Mouse (Mus musculus) heart, embryonic 10.5 days (tissue): ENCODE results near the gene Erbb3. TPM values are rescaled to one million over a fixed set of nuclear protein-coding genes. Genes with fewer than 3 reads are reported as not detected.
A peak's percentile ranks its signal among the peaks of the same experiment; 100 is the strongest.

ENCODE experiments used
- DNase-seq: peaks from one replicate; pipeline ENCODE4 v3.0.0-alpha.2; 2017; ENCODE audit warnings: low spot score
- H3K27ac ChIP-seq: fragments of 300-500 bp; sonication (generic); 2 replicates; pipeline ENCODE4 v1.5.1; 2016; ENCODE audit warnings: mild to moderate bottlenecking
- H3K27me3 ChIP-seq: fragments of 300-500 bp; sonication (generic); 2 replicates; pipeline ENCODE4 v1.6.1; 2016; ENCODE audit warnings: mild to moderate bottlenecking; ENCODE audit not compliant: poor library complexity, insufficient read depth, severe bottlenecking
- H3K36me3 ChIP-seq: fragments of 300-500 bp; sonication (generic); 2 replicates; pipeline ENCODE4 v1.6.1; 2016; ENCODE audit warnings: mild to moderate bottlenecking, moderate library complexity
- H3K4me1 ChIP-seq: fragments of 300-500 bp; sonication (generic); 2 replicates; pipeline ENCODE4 v1.6.1; 2016; ENCODE audit warnings: mild to moderate bottlenecking
- H3K4me3 ChIP-seq: fragments of 300-500 bp; sonication (generic); 2 replicates; pipeline ENCODE4 v1.5.1; 2016; ENCODE audit warnings: mild to moderate bottlenecking, moderate library complexity
- H3K9me3 ChIP-seq: fragments of 300-500 bp; sonication (generic); 2 replicates; pipeline ENCODE4 v1.6.1; 2016; ENCODE audit warnings: mild to moderate bottlenecking, moderate library complexity
- WGBS: fragments of 180-500 bp; shearing (Covaris S2); methylation state at CpG from one replicate; pipeline ENCODE4 v1.1.7; 2016; 5-methylcytosine and 5-hydroxymethylcytosine counted together
- microRNA-seq: library from miRNA; unstranded; fragments of <30 nt; microRNA quantifications from one replicate; pipeline ENCODE4, GENCODE M21; 2017
- polyA plus RNA-seq: library from polyadenylated mRNA; unstranded; fragments of >200 nt; fragmentation: Nextera tagmentation; extraction: Ambion mirVana; gene quantifications from 2 replicates; pipeline ENCODE4 v1.2.1, GENCODE M21; 2016

The Erbb3 gene
- polyA plus RNA-seq, 1 experiment from 2014 or later, result 7.4 TPM

DNA sequence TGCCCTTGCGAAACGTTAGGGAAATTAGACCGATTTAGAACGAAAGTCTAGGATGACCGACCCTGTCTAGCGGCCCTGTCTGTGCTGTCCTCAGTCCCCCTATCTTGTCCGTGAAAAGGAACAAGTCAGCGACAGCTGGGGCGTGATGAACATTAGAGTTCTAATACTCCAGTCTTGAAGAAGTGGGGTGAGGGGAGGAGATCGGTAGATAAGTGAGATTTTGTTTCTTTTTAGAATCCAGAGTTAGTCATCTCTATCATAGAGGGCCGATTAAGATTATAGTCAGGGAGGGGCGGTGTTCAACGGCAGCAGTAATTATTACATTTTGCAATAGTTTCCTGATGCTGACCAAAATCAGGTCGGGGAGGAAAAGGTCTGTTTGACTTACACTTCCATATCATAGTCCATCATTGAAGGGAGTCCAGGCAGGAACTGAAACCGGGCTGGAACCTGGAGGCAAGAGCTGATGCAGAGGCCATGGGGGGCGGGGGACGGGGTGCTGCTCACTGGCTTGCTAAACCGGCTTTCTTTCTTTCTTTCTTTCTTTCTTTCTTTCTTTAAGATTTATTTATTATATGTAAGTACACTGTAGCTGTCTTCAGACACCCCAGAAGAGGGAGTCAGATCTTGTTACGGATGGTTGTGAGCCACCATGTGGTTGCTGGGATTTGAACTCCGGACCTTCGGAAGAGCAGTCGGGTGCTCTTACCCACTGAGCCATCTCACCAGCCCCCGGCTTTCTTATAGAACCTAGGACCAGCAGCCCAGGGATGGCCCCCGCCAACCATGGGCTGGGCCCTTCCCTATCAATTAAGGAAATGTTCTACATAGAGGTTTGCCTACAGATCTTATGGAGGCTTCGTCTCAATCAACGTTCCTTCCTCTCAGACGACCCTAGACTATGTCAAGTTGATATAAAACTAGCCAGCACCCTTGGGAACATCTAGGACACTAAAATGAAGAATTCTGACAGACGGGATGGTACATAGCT lies 62.8 kb downstream of the Erbb3 start:
- H3K27ac ChIP-seq, result peak overlapping the region; percentile 86; the same call in 1 of the 2 replicates
- H3K36me3 ChIP-seq, result peaks cover 8% of the 10 kb centered on the region
- DNase-seq, result no peak
- peaks cover 34% of the 10 kb centered on the region for H3K27me3 ChIP-seq
- peaks cover 25% of the 10 kb centered on the region for H3K4me1 ChIP-seq
- WGBS, result 28% methylated on average over 28 of the region's 28 CpGs
- peak overlapping the region; percentile 82 for H3K4me3 ChIP-seq
- H3K9me3 ChIP-seq, result no peaks in the 10 kb centered on the region

DNA sequence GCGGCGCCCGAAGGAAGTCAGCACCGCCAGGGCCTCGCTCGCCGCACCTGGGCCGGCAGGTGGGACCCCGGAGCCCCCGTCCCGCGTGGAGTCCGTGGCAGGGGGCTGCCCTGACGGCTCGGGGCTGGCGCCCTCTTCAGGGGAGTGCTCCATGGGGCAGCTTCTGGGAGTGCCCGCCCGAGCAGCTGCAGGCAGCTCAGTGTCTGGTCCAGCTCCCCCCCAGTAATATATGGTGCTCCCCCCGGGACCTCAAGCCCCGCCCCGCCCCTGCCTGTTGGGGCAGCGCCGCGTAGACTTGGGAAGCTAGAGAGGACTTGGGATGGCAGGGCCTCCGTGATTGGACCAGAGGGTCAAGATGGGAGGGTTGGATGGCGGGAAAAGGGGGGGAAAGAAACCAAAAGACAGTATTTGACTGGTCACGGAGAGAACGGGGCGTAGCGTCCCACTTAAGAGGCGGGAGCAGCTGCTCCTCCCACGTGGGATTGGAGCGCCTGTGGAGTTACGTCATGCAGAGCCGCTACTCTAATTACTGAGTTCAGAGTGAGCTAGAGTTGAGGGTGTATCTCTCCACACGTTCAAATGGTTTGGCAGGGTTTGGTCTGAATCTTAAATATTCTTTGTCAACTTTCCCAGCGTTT lies 63.7 kb downstream of the Erbb3 start, which contains the start of gene Esyt1:
TSS of gene Esyt1 (minus strand) at position 201 of the 638 bp plus-strand sequence.
- no peaks in the 10 kb centered on the region for H3K9me3 ChIP-seq
- H3K27me3 ChIP-seq, result peaks cover 42% of the 10 kb centered on the region
- peak within 1 kb of the TSS; percentile 86 for H3K27ac ChIP-seq
- H3K4me1 ChIP-seq, result peaks cover 25% of the 10 kb centered on the region
- peak; percentile 99 for DNase-seq
- peaks cover 16% of the 10 kb centered on the region for H3K36me3 ChIP-seq
- H3K4me3 ChIP-seq, result peak within 1 kb of the TSS; percentile 82
- under 1% methylated on average over 37 of the region's 37 CpGs for WGBS

GRCm38 (mm10) chr10:128524732-128525662 lies 64.5 kb downstream of the Erbb3 start:
- peak; percentile 85 for DNase-seq
- Histone ChIP-seq H3K36me3 (peaks cover 24% of the 10 kb centered on the region), H3K27ac (peak overlapping the region; percentile 86), H3K27me3 (peaks cover 50% of the 10 kb centered on the region), H3K4me3 (peak overlapping the region; percentile 82), H3K9me3 (no peaks in the 10 kb centered on the region), H3K4me1 (peaks cover 25% of the 10 kb centered on the region)
- under 1% methylated on average over 58 of the region's 58 CpGs for WGBS

DNA sequence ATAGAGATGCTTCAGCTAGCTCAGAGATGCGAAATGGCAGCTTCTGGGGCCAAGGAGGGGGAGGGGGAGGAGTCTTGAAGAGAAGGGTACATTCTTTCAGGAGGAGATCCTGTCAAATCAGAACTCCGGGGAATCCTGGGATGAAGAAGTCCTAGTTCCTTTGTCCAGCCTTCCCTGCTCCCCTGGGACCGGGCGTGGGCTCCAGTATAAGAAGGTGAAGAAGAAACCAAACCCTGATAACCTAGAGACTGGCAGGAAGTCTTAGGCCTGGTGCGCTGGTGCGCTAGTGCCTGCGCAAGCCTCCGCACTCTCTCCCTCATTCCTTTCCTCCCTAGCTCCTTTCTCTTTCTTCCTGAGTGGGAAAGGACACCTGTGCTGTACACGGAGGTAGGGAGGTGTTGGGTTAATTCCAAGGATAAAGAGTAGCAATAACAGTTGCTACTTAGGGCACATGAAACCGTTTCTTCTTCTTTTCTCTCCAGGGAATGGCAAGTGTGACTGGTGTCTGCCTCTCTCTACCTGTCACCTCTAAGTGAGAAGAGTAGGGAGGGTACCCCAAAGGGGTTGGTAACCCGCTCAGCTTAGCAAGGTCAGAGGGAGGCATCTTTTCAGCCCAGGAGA lies 65.2 kb downstream of the Erbb3 start:
- DNase-seq, result no peak
- 7% methylated on average over 11 of the region's 11 CpGs for WGBS
- H3K27ac ChIP-seq, result peak overlapping the region; percentile 86; the same call in 1 of the 2 replicates
- H3K36me3 ChIP-seq, result peaks cover 30% of the 10 kb centered on the region
- H3K27me3 ChIP-seq, result peaks cover 57% of the 10 kb centered on the region
- H3K9me3 ChIP-seq, result no peaks in the 10 kb centered on the region
- H3K4me1 ChIP-seq, result peaks cover 25% of the 10 kb centered on the region
- H3K4me3 ChIP-seq, result peak overlapping the region; percentile 82

DNA sequence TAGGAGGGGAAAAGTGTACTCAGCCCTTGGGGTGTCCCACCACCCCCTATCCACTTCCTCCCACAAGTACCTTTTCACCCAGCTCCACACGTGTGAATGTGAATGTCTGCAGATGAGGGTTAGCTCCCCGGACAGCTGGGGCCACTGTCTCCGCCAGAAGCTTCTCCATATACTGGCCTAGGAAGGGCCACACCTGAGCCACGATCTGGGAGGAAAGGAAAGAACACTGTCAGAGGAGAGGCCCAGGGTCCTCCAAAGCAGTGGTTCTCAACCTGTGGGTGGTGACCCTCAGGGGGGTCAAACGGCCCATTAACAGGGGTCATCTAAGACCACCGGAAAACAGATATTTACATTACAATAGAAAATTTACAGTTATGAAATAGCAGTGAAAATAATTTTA lies 67.1 kb downstream of the Erbb3 start:
- H3K4me1 ChIP-seq, result peaks cover 25% of the 10 kb centered on the region
- 73% methylated on average over 6 of the region's 6 CpGs for WGBS
- H3K9me3 ChIP-seq, result no peaks in the 10 kb centered on the region
- no peak overlapping the region for H3K4me3 ChIP-seq
- no peak for DNase-seq
- H3K27ac ChIP-seq, result no peak overlapping the region
- H3K27me3 ChIP-seq, result peaks cover 69% of the 10 kb centered on the region
- H3K36me3 ChIP-seq, result peaks cover 44% of the 10 kb centered on the region

GRCm38 (mm10) chr10:128520591-128520990 lies 68.9 kb downstream of the Erbb3 start:
- DNase-seq, result no peak
- peaks cover 82% of the 10 kb centered on the region for H3K27me3 ChIP-seq
- 85% methylated on average over 16 of the region's 16 CpGs for WGBS
- peaks cover 61% of the 10 kb centered on the region for H3K36me3 ChIP-seq
- no peak overlapping the region for H3K27ac ChIP-seq
- no peak overlapping the region for H3K4me3 ChIP-seq
- peaks cover 27% of the 10 kb centered on the region for H3K4me1 ChIP-seq
- H3K9me3 ChIP-seq, result no peaks in the 10 kb centered on the region

DNA sequence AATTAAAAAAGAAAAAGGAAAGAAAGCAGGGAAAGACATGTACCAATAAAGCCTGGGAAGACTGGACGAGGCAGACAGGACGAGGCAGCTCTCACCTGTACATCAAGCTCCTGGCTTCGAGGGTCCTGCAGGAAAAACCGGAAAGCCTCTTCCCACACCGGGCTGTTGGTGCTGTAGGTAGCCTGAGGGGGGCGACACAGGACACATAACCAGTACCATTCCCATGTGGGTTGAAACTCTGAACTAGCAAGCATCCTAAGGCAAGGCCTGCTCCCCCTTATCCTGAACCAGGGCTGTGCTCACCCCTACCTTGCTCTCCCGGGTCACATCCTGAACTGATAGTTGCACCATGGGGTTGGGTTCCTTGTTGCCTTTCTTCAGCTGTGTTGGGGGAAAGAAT lies 70.6 kb downstream of the Erbb3 start:
- Histone ChIP-seq H3K36me3 (peaks cover 69% of the 10 kb centered on the region), H3K27me3 (peaks cover 83% of the 10 kb centered on the region), H3K4me1 (peaks cover 11% of the 10 kb centered on the region), H3K9me3 (no peaks in the 10 kb centered on the region), H3K27ac (no peak overlapping the region), H3K4me3 (no peak overlapping the region)
- no peak for DNase-seq
- 76% methylated on average over 7 of the region's 7 CpGs for WGBS

Small RNA genes within 50 kb of the gene (microRNA-seq; reads per million reads assigned to microRNA genes)
- gene Gm47275, result not detected
- not detected for gene Mir6917

Other genes starting within 250 kb of the Erbb3 start
- gene Coq10a, start 220.7 kb downstream of the Erbb3 start, polyA plus RNA-seq, result 9.7 and 10.7 TPM in 2 replicates
- 10.9 and 12.7 TPM in 2 replicates for gene Ankrd52, start 212.5 kb downstream of the Erbb3 start, polyA plus RNA-seq
- gene Slc39a5, start 188.4 kb downstream of the Erbb3 start, polyA plus RNA-seq, result 0.07 and 2.4 TPM in 2 replicates
- gene Nabp2, start 178.2 kb downstream of the Erbb3 start, polyA plus RNA-seq, result 76.5 and 87.9 TPM in 2 replicates
- 31.0 and 34.3 TPM in 2 replicates for gene Rnf41, start 178.0 kb downstream of the Erbb3 start, polyA plus RNA-seq
- 66.0 and 68.7 TPM in 2 replicates for gene Smarcc2, start 130.4 kb downstream of the Erbb3 start, polyA plus RNA-seq
- 1,508 and 1,550 TPM in 2 replicates for gene Myl6, start 95.5 kb downstream of the Erbb3 start, polyA plus RNA-seq
- 3.2 and 4.0 TPM in 2 replicates for gene Myl6b, start 91.0 kb downstream of the Erbb3 start, polyA plus RNA-seq
- 17.8 and 20.3 TPM in 2 replicates for gene Esyt1, start 63.8 kb downstream of the Erbb3 start, polyA plus RNA-seq
- 11.2 and 12.8 TPM in 2 replicates for gene Zc3h10, start 41.9 kb downstream of the Erbb3 start, polyA plus RNA-seq
- 2,301 and 2,407 TPM in 2 replicates for gene Rpl41, start 40.3 kb downstream of the Erbb3 start, polyA plus RNA-seq
- gene Pa2g4, start 23.7 kb downstream of the Erbb3 start, polyA plus RNA-seq, result 168 and 225 TPM in 2 replicates
- 400 and 429 TPM in 2 replicates for gene Rps26, start 37.1 kb upstream of the Erbb3 start, polyA plus RNA-seq
- gene Ikzf4, start 56.3 kb upstream of the Erbb3 start, polyA plus RNA-seq, result 2.3 and 2.7 TPM in 2 replicates
- 11.8 and 15.7 TPM in 2 replicates for gene Suox, start 84.4 kb upstream of the Erbb3 start, polyA plus RNA-seq
- 66.2 and 69.1 TPM in 2 replicates for gene Rab5b, start 106.6 kb upstream of the Erbb3 start, polyA plus RNA-seq
- 0.75 and 0.89 TPM in 2 replicates for gene Pmel, start 114.5 kb upstream of the Erbb3 start, polyA plus RNA-seq
- gene Cdk2, start 115.4 kb upstream of the Erbb3 start, polyA plus RNA-seq, result 106 and 110 TPM in 2 replicates
- 3.9 and 4.4 TPM in 2 replicates for gene Dgka, start 155.2 kb upstream of the Erbb3 start, polyA plus RNA-seq
- 31.8 and 45.4 TPM in 2 replicates for gene Pym1, start 158.2 kb upstream of the Erbb3 start, polyA plus RNA-seq
- gene Mmp19, start 201.3 kb upstream of the Erbb3 start, polyA plus RNA-seq, result 0.28 and 1.7 TPM in 2 replicates
- gene Dnajc14, start 214.4 kb upstream of the Erbb3 start, polyA plus RNA-seq, result 48.0 and 48.1 TPM in 2 replicates
- gene Tmem198b, start 214.7 kb upstream of the Erbb3 start, polyA plus RNA-seq, result 13.6 and 16.3 TPM in 2 replicates
- 181 and 225 TPM in 2 replicates for gene Sarnp, start 227.7 kb upstream of the Erbb3 start, polyA plus RNA-seq
- gene Ormdl2, start 232.0 kb upstream of the Erbb3 start, polyA plus RNA-seq, result 65.1 and 78.6 TPM in 2 replicates